Mouse (Mus musculus) forebrain, embryonic 11.5 days (tissue): ENCODE measurements around the gene Calr. TPM values are rescaled to one million over a fixed set of nuclear protein-coding genes. Genes with fewer than 3 reads are reported as not detected.
A peak's percentile ranks its signal among the peaks of the same experiment; 100 is the strongest.

ENCODE experiments used
- ATAC-seq: fragments of 200-750 bp; cut with Nextera tagmentation; replicated peaks from 2 replicates; pipeline ENCODE4 v1.8.0; 2017; ENCODE audit warnings: moderate TSS enrichment; ENCODE audit not compliant: low FRiP score
- DNase-seq: peaks from one replicate; pipeline ENCODE4 v3.0.0-alpha.2; 2017; ENCODE audit warnings: low spot score
- H3K27ac ChIP-seq: fragments of 300-500 bp; sonication (generic); 2 replicates; pipeline ENCODE4 v1.5.1; 2014; ENCODE audit warnings: low read depth, low read length
- H3K27me3 ChIP-seq: fragments of 300-500 bp; sonication (generic); 2 replicates; pipeline ENCODE4 v1.6.1; 2014; ENCODE audit warnings: mild to moderate bottlenecking, low read length, mixed read lengths; ENCODE audit not compliant: control insufficient read depth, insufficient read depth
- H3K36me3 ChIP-seq: fragments of 300-500 bp; sonication (generic); 2 replicates; pipeline ENCODE4 v1.6.1; 2014; ENCODE audit warnings: mild to moderate bottlenecking, low read length, moderate library complexity, mixed read lengths; ENCODE audit not compliant: control insufficient read depth, insufficient read depth
- H3K4me1 ChIP-seq: fragments of 300-500 bp; sonication (generic); replicated peaks from 2 replicates; pipeline ENCODE4 v1.6.1; 2014; ENCODE audit warnings: low read length, mixed read lengths; ENCODE audit not compliant: control insufficient read depth, insufficient read depth
- H3K4me2 ChIP-seq: fragments of 300-500 bp; sonication (generic); 2 replicates; pipeline ENCODE4 v1.6.1; 2014; ENCODE audit warnings: low read depth, mild to moderate bottlenecking, low read length, moderate library complexity, mixed read lengths; ENCODE audit not compliant: severe bottlenecking
- H3K4me3 ChIP-seq: fragments of 300-500 bp; sonication (generic); 2 replicates; pipeline ENCODE4 v1.5.1; 2014; ENCODE audit warnings: low read depth, low read length
- H3K9ac ChIP-seq: fragments of 300-500 bp; sonication (generic); 2 replicates; pipeline ENCODE4 v1.6.1; 2014; ENCODE audit warnings: low read length
- H3K9me3 ChIP-seq: fragments of 300-500 bp; sonication (generic); 2 replicates; pipeline ENCODE4 v1.6.1; 2016; ENCODE audit warnings: low read length, mixed read lengths; ENCODE audit not compliant: control insufficient read depth
- WGBS: fragments of 180-500 bp; shearing (Covaris S2); extraction: QIAGEN DNeasy Blood & Tissue Kit; methylation state at CpG from one replicate; pipeline ENCODE4 v1.1.7; 2014; 5-methylcytosine and 5-hydroxymethylcytosine counted together
- polyA plus RNA-seq: library from polyadenylated mRNA; unstranded; fragments of >200 nt; fragmentation: Nextera tagmentation; extraction: Ambion mirVana; gene quantifications from 2 replicates; pipeline ENCODE4 v1.2.1, GENCODE M21; 2014

Calr gene
- polyA plus RNA-seq, result 722 and 731 TPM in 2 replicates

DNA sequence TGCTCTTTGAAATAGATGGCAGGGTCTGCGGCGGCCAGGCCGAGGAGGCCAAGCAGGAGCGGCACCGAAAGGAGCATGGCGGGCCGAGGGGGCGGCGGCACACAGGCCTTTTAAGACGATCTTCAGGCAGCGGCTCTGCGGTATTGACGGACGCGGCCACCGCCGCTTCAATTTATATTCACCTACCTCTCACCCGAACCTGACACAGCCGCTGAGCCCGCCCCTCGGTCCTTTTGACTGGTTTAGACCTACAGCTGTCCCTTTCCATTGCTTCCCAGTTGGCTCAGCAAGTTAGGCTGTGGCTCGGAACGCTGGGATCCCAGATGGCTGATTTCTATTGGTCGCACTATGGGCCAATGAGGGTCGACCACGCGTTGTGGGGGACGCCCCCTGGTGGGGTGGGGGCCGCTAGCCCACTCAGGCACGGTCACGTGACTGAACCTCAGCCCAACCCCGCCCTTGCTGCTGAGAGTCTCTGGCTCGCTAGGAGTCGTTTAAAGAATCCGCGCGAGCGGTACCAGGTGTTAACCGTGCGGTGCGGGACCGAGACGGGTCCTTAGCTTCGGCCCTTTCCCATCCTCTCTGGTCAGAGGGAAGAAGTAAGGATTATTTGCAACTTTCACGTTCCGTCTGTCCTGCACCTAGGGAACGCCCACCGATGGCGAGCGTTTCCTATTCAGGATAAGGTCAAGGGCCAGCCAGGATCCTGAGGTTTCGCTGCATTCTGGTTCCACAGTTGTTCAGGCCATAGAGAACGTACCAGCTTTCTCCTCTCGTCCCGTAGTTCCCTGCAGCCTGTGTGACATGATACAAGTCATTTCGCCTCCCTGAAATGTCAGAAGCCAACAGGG, at the start of gene Calr:
Gene Calr (minus strand): TSS at position 213 of the 851 bp plus-strand sequence.
- Histone ChIP-seq H3K4me3 (peak within 1 kb of the TSS; percentile 98), H3K4me2 (peak within 1 kb of the TSS; percentile 85), H3K27me3 (no peaks in the 10 kb centered on the region), H3K4me1 (peaks cover 15% of the 10 kb centered on the region), H3K36me3 (peaks cover 26% of the 10 kb centered on the region; the same call in 1 of the 2 replicates), H3K9ac (peak within 1 kb of the TSS; percentile 97), H3K9me3 (no peaks in the 10 kb centered on the region), H3K27ac (peak within 1 kb of the TSS; percentile 66)
- 1% methylated on average over 55 of the region's 55 CpGs for WGBS
- DNase-seq (peak; percentile 100), ATAC-seq (peak; percentile 99)

DNA sequence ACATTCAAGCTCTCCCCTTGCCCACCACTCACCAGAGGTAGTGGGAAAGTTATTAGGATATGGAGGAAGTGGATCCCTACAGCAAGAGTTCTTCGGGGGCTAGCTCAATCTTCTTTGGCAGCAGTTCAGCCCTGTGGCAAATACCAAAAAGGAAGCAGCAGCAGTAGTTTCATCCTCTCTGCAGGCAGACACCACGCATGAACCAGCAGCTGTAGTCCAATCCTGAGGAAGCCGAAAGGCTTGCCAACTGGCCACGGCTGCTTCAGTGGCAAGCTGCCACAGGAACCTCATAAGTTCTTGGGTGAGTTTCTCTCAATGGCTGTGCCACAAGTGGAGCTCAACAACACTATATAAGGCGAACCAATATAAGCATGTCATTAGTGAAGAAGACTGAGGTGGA, 49.2 kb upstream of the Calr start:
- DNase-seq (no peak), ATAC-seq (no peak)
- Histone ChIP-seq H3K4me1 (peaks cover 5% of the 10 kb centered on the region; the same call in 1 of the 2 replicates), H3K4me2 (no peak overlapping the region), H3K27ac (no peak overlapping the region), H3K36me3 (no peaks in the 10 kb centered on the region), H3K9me3 (no peaks in the 10 kb centered on the region), H3K27me3 (no peaks in the 10 kb centered on the region), H3K9ac (no peak overlapping the region), H3K4me3 (no peak overlapping the region)
- 91% methylated on average over 5 of the region's 5 CpGs for WGBS

DNA sequence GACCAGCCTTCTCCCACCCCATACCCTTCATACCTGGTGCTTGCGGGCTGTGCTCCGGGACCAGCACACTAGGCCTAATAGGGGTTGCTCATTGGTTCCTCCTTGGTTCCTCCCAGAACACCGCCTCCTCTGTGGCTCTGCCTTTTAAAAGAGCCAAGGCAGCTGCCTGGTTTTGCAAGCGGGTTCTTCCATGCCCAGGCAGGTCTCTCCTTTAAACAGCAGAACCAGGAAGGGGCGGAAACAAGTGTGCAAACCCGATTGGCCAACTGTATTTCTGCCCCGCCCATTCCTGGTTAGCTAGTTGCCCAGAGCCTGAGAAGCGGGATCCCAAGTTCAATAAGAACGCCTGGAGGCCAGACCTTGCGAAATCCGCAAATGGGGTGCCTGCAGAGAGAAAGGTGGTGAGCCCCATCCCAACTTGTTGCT, 47.0 kb upstream of the Calr start, which contains the start of gene Gcdh:
Gene Gcdh (minus strand): TSS at position 213 of the 426 bp plus-strand sequence.
- no peaks in the 10 kb centered on the region for H3K27me3 ChIP-seq
- no peak within 1 kb of the TSS for H3K27ac ChIP-seq
- no peaks in the 10 kb centered on the region for H3K9me3 ChIP-seq
- no peaks in the 10 kb centered on the region; the same call in 1 of the 2 replicates for H3K36me3 ChIP-seq
- H3K4me2 ChIP-seq, result peak within 1 kb of the TSS; percentile 91
- under 1% methylated on average over 11 of the region's 11 CpGs for WGBS
- DNase-seq (peak; percentile 91), ATAC-seq (peak; percentile 94)
- peak within 1 kb of the TSS; percentile 62 for H3K4me3 ChIP-seq
- H3K4me1 ChIP-seq, result peaks cover 5% of the 10 kb centered on the region; the same call in 1 of the 2 replicates
- peak within 1 kb of the TSS; percentile 72 for H3K9ac ChIP-seq

DNA sequence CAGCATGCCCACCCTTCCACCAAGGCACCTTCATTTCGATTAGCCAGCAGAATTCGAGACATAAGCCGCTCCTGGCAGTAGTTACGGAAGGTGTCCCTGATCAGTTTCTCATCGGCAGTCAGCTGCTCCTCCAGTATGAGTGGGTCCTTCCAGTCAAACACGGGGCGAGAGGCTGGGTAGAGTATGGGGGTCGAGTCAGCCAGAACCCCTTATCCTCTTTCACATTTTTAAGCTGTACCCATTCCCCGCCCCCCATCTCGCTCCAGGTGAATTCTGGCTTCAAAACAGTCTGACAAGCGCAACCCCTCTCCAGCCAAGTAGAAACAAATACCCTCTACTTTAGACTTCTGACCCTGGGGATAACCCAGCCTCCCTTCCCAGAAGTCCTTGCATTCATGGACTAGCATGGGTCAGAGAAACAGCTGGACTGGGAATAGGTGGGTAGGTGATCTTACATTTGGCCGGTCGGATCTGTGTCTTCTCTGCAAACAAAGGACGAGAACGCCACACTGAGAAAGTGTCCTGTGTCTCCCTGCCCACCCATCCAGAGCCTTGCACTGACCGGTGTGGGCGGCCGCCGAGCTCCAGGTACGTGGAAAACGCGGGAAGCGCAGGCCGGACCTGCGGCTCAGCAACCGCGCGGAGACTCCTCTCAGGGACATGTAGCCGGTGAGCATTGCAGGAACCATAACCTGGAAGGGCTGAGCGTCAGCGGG, 46.4 kb upstream of the Calr start:
- WGBS, result 15% methylated on average over 31 of the region's 31 CpGs
- Histone ChIP-seq H3K36me3 (no peaks in the 10 kb centered on the region; the same call in 1 of the 2 replicates), H3K4me3 (peak overlapping the region; percentile 62), H3K9me3 (no peaks in the 10 kb centered on the region), H3K27me3 (no peaks in the 10 kb centered on the region), H3K27ac (no peak overlapping the region), H3K9ac (peak overlapping the region; percentile 72), H3K4me2 (peak overlapping the region; percentile 91), H3K4me1 (peaks cover 5% of the 10 kb centered on the region; the same call in 1 of the 2 replicates)
- DNase-seq (peak; percentile 64), ATAC-seq (peak; percentile 51; the same call in 1 of the 2 replicates)

DNA sequence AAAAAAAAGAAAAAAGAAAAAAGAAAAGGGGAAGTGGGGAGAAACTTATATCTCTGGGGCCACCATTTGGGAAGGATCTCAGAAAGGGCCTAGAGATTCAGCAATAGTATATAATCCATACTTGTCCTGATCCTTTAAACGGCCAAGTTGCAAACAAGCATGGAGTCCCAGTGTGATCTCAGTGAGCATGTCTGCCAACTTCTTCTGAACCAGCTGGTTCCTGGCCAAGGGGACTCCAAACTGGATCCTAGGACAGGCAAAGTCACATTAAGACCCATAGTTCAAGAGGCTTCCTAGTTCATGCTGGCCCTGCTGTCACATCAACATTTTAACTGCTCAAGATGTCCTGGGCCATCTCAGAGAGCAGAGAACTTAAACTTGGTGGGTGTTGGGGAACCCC, 42.4 kb upstream of the Calr start:
- H3K36me3 ChIP-seq, result no peaks in the 10 kb centered on the region; the same call in 1 of the 2 replicates
- no peaks in the 10 kb centered on the region for H3K27me3 ChIP-seq
- 97% methylated on average over 1 of the region's 1 CpGs for WGBS
- H3K9ac ChIP-seq, result no peak overlapping the region
- DNase-seq (no peak), ATAC-seq (no peak)
- H3K4me2 ChIP-seq, result no peak overlapping the region
- no peaks in the 10 kb centered on the region for H3K9me3 ChIP-seq
- peaks cover 5% of the 10 kb centered on the region; the same call in 1 of the 2 replicates for H3K4me1 ChIP-seq
- H3K4me3 ChIP-seq, result no peak overlapping the region
- no peak overlapping the region for H3K27ac ChIP-seq

DNA sequence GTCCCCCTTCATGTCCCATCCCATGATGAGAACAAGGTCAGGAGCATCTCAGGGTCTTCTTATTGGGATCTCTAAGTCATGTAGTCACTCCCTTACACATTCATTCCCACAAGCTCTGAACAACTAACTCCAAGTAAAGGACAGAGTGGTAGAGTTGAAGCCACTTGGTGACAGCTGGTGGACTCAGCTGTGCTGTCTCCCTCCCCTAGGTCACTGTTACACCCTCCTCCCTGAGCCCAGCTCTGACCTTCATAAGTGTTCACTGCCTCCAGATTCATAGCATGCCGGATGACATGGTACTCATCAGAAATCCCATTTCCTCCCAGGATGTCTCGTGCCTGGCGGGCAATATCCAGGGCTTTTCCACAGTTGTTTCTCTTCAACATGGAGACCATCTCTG, 41.5 kb upstream of the Calr start:
- WGBS, result 96% methylated on average over 3 of the region's 3 CpGs
- H3K27ac ChIP-seq, result no peak overlapping the region
- ATAC-seq (no peak), DNase-seq (no peak)
- H3K4me2 ChIP-seq, result no peak overlapping the region
- H3K27me3 ChIP-seq, result no peaks in the 10 kb centered on the region
- no peaks in the 10 kb centered on the region for H3K9me3 ChIP-seq
- no peak overlapping the region for H3K9ac ChIP-seq
- peaks cover 5% of the 10 kb centered on the region; the same call in 1 of the 2 replicates for H3K4me1 ChIP-seq
- H3K4me3 ChIP-seq, result no peak overlapping the region
- H3K36me3 ChIP-seq, result no peaks in the 10 kb centered on the region; the same call in 1 of the 2 replicates

DNA sequence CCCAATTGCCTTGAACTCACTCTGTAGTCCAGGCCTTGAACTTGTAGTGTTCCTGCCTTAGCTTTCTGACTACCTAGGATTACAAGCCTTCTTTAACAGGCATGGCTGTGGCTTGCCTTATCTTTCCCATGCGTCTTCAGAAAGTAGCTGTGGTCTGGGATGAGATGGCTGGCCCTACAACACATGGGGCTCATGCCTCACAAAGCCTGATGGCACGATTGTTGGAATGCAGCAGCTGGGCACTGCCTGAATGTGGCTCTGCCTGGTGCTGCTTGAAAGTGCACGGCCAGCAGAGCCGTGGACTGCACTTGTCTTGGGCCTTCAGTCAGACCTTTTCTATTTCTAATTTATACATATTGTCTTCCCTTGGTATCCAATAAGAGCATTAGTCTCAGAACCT, 38.0 kb upstream of the Calr start:
- no peak overlapping the region for H3K4me3 ChIP-seq
- DNase-seq, result no peak
- no peak for ATAC-seq
- WGBS, result 88% methylated on average over 4 of the region's 4 CpGs
- no peak overlapping the region for H3K9ac ChIP-seq
- H3K27ac ChIP-seq, result no peak overlapping the region
- no peaks in the 10 kb centered on the region; the same call in 1 of the 2 replicates for H3K36me3 ChIP-seq
- H3K4me1 ChIP-seq, result no peaks in the 10 kb centered on the region
- H3K27me3 ChIP-seq, result no peaks in the 10 kb centered on the region
- H3K4me2 ChIP-seq, result no peak overlapping the region
- H3K9me3 ChIP-seq, result no peaks in the 10 kb centered on the region

DNA sequence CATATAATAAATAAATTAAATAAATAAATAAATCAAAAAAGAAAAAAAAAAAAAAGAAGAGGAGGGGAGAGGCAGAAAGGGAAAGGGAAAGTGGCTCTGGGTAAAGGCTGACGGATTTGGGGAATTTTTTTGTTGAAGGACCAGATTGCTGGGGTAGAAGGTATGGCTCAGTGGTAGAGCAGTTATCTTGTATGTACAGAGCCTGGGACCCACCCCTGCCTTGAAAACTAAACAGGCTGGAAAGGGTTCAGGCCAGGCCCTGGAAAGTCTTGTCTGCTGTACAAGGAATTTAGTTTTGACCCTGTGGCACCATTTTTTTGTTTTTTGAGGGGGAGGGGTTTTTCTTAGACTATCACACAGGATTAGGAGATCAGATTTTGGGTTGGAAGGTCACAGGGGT, 32.2 kb upstream of the Calr start:
- DNase-seq (no peak), ATAC-seq (no peak)
- Histone ChIP-seq H3K9me3 (no peaks in the 10 kb centered on the region), H3K27ac (no peak overlapping the region), H3K36me3 (no peaks in the 10 kb centered on the region), H3K9ac (no peak overlapping the region), H3K4me1 (no peaks in the 10 kb centered on the region), H3K4me2 (no peak overlapping the region), H3K4me3 (no peak overlapping the region), H3K27me3 (no peaks in the 10 kb centered on the region)
- WGBS, result 85% methylated on average over 1 of the region's 1 CpGs
